Mouse (Mus musculus): Measurements from ENCODE around the gene Blvrb.

- TF ChIP-seq GATA2 (IDR thresholded peaks at IDR 0.05; ENCODE audit: borderline replicate concordance, low read depth, low read length), result no peak
- TF ChIP-seq CTCF (IDR thresholded peaks at IDR 0.05; ENCODE audit: low read depth, low read length), result no peak
- TF ChIP-seq POLR2AphosphoS5 (IDR thresholded peaks at IDR 0.05; ENCODE audit: insufficient replicate concordance, low read depth, low read length), result no peak
- no peak for TF ChIP-seq TAL1 (conservative IDR thresholded peaks at IDR 0.05; ENCODE audit: low read depth, low read length)
Measured at GRCm38 (mm10) chr7:27510809-27511208, 63.0 kb downstream of the Blvrb start.

Measured in G1E (cell line).